Mouse (Mus musculus): ENCODE data around the gene Ikzf4.

DNA sequence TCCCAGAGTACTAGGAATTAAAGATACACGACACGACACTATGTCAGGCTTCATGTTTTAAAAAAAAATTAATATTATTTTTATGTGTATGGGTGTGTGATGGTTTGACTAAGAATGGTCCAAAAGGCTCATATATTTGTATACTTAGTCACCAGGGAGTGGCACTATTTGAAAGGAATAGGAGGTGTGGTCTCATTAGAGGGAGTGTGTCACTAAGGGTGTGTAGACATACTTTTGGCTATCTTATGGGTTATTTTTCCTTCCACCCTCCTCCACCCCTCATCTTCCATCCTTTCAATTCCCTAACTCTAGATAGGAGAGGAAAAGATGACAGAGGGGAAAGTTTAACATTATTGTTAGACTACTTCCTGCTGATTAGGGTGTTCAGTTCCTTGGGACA, 20.0 kb upstream of the Ikzf4 start:
- TF ChIP-seq CTCF (IDR thresholded peaks at IDR 0.05; ENCODE audit: insufficient read depth, low read depth, low read length) = no peak
- TF ChIP-seq POLR2A (IDR thresholded peaks at IDR 0.05; ENCODE audit: insufficient read depth, low read depth, low read length) = no peak
